Comparison of ENCODE assay signal across 16 mouse cellular contexts in genomic region chr3:117498138-117498897, GRCm38 (mm10).
DNase-seq lines count a peak whose midpoint lies in the region; ATAC-seq and TF ChIP-seq lines count a peak whose summit lies in the region.
"Had no signal": no experiment of that assay in that cellular context is flagged by ENCODE, and none has a peak within 500 bp of the region (broad histone marks: within the 10 kb centered on the region; RNA-seq: fewer than 3 reads in every experiment).

No protein-coding gene starts in this region.

- H3K27ac ChIP-seq in gastrocnemius, adult 2 months = no peak overlapping the region
- no peak overlapping the region for H3K27ac ChIP-seq in lung, embryonic 14.5 days (ENCODE audit: low read depth)
- H3K27ac ChIP-seq in ES-Bruce4 (ENCODE audit: insufficient read depth, low read length) = no peak overlapping the region
- no peak overlapping the region for H3K27ac ChIP-seq in embryonic facial prominence, embryonic 14.5 days (replicated peaks; ENCODE audit: low read depth, low read length)
- no peak overlapping the region for H3K27ac ChIP-seq in forebrain, embryonic 10.5 days
- H3K27ac ChIP-seq: embryonic facial prominence, embryonic 13.5 days; forebrain, embryonic 12.5 days; heart, embryonic 10.5 days; intestine, embryonic 15.5 days; limb, embryonic 13.5 days; midbrain, embryonic 15.5 days had no signal

- H3K27me3 ChIP-seq in lung, embryonic 14.5 days (ENCODE audit: insufficient read depth, low read length) = no peaks in the 10 kb centered on the region
- no peaks in the 10 kb centered on the region for H3K27me3 ChIP-seq in ES-Bruce4 (ENCODE audit: control insufficient read depth, insufficient read depth, low read length, poor library complexity, severe bottlenecking)
- H3K27me3 ChIP-seq in embryonic facial prominence, embryonic 14.5 days (replicated peaks; ENCODE audit: control insufficient read depth, insufficient read depth, low read length) = no peaks in the 10 kb centered on the region
- H3K27me3 ChIP-seq in forebrain, embryonic 10.5 days (ENCODE audit: poor library complexity, severe bottlenecking) = no peaks in the 10 kb centered on the region
- H3K27me3 ChIP-seq: embryonic facial prominence, embryonic 13.5 days; forebrain, embryonic 12.5 days; intestine, embryonic 15.5 days; limb, embryonic 13.5 days; midbrain, embryonic 15.5 days had no signal

- DNase-seq in gastrocnemius, adult 2 months = no peak
- no peak for DNase-seq in gastrocnemius, postnatal 25 days
- peak; percentile 13 for DNase-seq in lung, embryonic 14.5 days
- DNase-seq in lung, postnatal 4 days = no peak
- DNase-seq in embryonic facial prominence, embryonic 14.5 days (ENCODE audit: low spot score) = peak; percentile 19
- DNase-seq in forebrain, embryonic 10.5 days (ENCODE audit: extremely low spot score, low spot score) = no peak
- DNase-seq in ovary, postnatal 36 days (ENCODE audit: low spot score) = no peak
- DNase-seq: cerebellum, adult 9-10 months; kidney, postnatal 10 days had no signal

- TF ChIP-seq CTCF in gastrocnemius, adult 2 months (IDR thresholded peaks at IDR 0.05) = peak; percentile 12; the same call in 1 of the 2 replicates
- TF ChIP-seq CTCF in lung, embryonic 14.5 days (IDR thresholded peaks at IDR 0.05; ENCODE audit: low read depth) = no peak
- TF ChIP-seq CTCF in ES-Bruce4 (IDR thresholded peaks at IDR 0.05; ENCODE audit: low read depth, low read length) = peak; percentile 36

- H3K4me3 ChIP-seq in gastrocnemius, adult 2 months = no peak overlapping the region
- no peak overlapping the region for H3K4me3 ChIP-seq in lung, embryonic 14.5 days (ENCODE audit: low read depth, low read length)
- H3K4me3 ChIP-seq in ES-Bruce4 (ENCODE audit: low read depth, low read length) = no peak overlapping the region
- H3K4me3 ChIP-seq in embryonic facial prominence, embryonic 14.5 days (ENCODE audit: low read depth, low read length) = no peak overlapping the region
- no peak overlapping the region for H3K4me3 ChIP-seq in forebrain, embryonic 10.5 days
- H3K4me3 ChIP-seq: embryonic facial prominence, embryonic 13.5 days; forebrain, embryonic 12.5 days; heart, embryonic 10.5 days; intestine, embryonic 15.5 days; limb, embryonic 13.5 days; midbrain, embryonic 15.5 days had no signal

- intact Hi-C loops in gastrocnemius, adult 2 months (cut with DNase I) = no loop called here

- H3K36me3 ChIP-seq in lung, embryonic 14.5 days (ENCODE audit: insufficient read depth) = no peaks in the 10 kb centered on the region
- H3K36me3 ChIP-seq in ES-Bruce4 (ENCODE audit: control insufficient read depth, insufficient read depth, low read length, poor library complexity, severe bottlenecking) = no peaks in the 10 kb centered on the region
- no peaks in the 10 kb centered on the region for H3K36me3 ChIP-seq in embryonic facial prominence, embryonic 14.5 days (ENCODE audit: control insufficient read depth, insufficient read depth, low read length)
- no peaks in the 10 kb centered on the region for H3K36me3 ChIP-seq in forebrain, embryonic 10.5 days (replicated peaks)
- H3K36me3 ChIP-seq: embryonic facial prominence, embryonic 13.5 days; forebrain, embryonic 12.5 days; heart, embryonic 10.5 days; intestine, embryonic 15.5 days; limb, embryonic 13.5 days; midbrain, embryonic 15.5 days had no signal

- H3K4me1 ChIP-seq in lung, embryonic 14.5 days (ENCODE audit: insufficient read depth) = no peaks in the 10 kb centered on the region
- no peaks in the 10 kb centered on the region for H3K4me1 ChIP-seq in ES-Bruce4 (ENCODE audit: control insufficient read depth, insufficient read depth, low read length)
- no peaks in the 10 kb centered on the region for H3K4me1 ChIP-seq in embryonic facial prominence, embryonic 14.5 days (ENCODE audit: control insufficient read depth, insufficient read depth, low read length)
- no peaks in the 10 kb centered on the region; the same call in 1 of the 2 replicates for H3K4me1 ChIP-seq in forebrain, embryonic 10.5 days
- H3K4me1 ChIP-seq: embryonic facial prominence, embryonic 13.5 days; forebrain, embryonic 12.5 days; heart, embryonic 10.5 days; intestine, embryonic 15.5 days; limb, embryonic 13.5 days; midbrain, embryonic 15.5 days had no signal

- H3K9ac ChIP-seq in lung, embryonic 14.5 days = no peak overlapping the region
- no peak overlapping the region for H3K9ac ChIP-seq in ES-Bruce4 (ENCODE audit: low read depth, poor library complexity, severe bottlenecking)
- H3K9ac ChIP-seq in embryonic facial prominence, embryonic 14.5 days (ENCODE audit: low read depth, low read length) = no peak overlapping the region
- H3K9ac ChIP-seq: embryonic facial prominence, embryonic 13.5 days; forebrain, embryonic 12.5 days; intestine, embryonic 15.5 days; limb, embryonic 13.5 days; midbrain, embryonic 15.5 days had no signal

- no peak for TF ChIP-seq EP300 in ES-Bruce4 (IDR thresholded peaks at IDR 0.05; ENCODE audit: insufficient read depth, low read depth, low read length)

- ATAC-seq in lung, embryonic 14.5 days (ENCODE audit: insufficient read depth) = no peak
- no peak for ATAC-seq in embryonic facial prominence, embryonic 14.5 days (ENCODE audit: low read depth)
- ATAC-seq: intestine, embryonic 15.5 days; midbrain, embryonic 15.5 days had no signal

- no peak overlapping the region for H3K4me2 ChIP-seq in lung, embryonic 14.5 days
- H3K4me2 ChIP-seq in embryonic facial prominence, embryonic 14.5 days (ENCODE audit: low read depth, low read length) = no peak overlapping the region
- H3K4me2 ChIP-seq: embryonic facial prominence, embryonic 13.5 days; forebrain, embryonic 12.5 days; intestine, embryonic 15.5 days; limb, embryonic 13.5 days; midbrain, embryonic 15.5 days had no signal

- no peak for TF ChIP-seq POLR2A in ES-Bruce4 (IDR thresholded peaks at IDR 0.05; ENCODE audit: insufficient read depth, low read length)

- H3K9me3 ChIP-seq in lung, embryonic 14.5 days (ENCODE audit: low read depth, low read length) = no peaks in the 10 kb centered on the region
- no peaks in the 10 kb centered on the region for H3K9me3 ChIP-seq in ES-Bruce4 (replicated peaks; ENCODE audit: control insufficient read depth, insufficient read depth, low read length, poor library complexity, severe bottlenecking)
- no peaks in the 10 kb centered on the region for H3K9me3 ChIP-seq in embryonic facial prominence, embryonic 14.5 days (ENCODE audit: control insufficient read depth, low read length)
- H3K9me3 ChIP-seq in forebrain, embryonic 10.5 days = no peaks in the 10 kb centered on the region
- H3K9me3 ChIP-seq: embryonic facial prominence, embryonic 13.5 days; forebrain, embryonic 12.5 days; heart, embryonic 10.5 days; intestine, embryonic 15.5 days; limb, embryonic 13.5 days; midbrain, embryonic 15.5 days had no signal

- 83% methylated on average over 5 of the region's 5 CpGs for WGBS in lung, embryonic 14.5 days
- 78% methylated on average over 5 of the region's 5 CpGs for WGBS in embryonic facial prominence, embryonic 14.5 days
- 87% methylated on average over 5 of the region's 5 CpGs for WGBS in forebrain, embryonic 10.5 days

Comparison
In these comparisons a context has a peak if more than half of its experiments do, and no peak if none do; other contexts are left out.
1. DNase-seq: peak in lung, embryonic 14.5 days (single experiment) and embryonic facial prominence, embryonic 14.5 days (single experiment); none in gastrocnemius, adult 2 months (single experiment), gastrocnemius, postnatal 25 days (single experiment), lung, postnatal 4 days (0 of 2), forebrain, embryonic 10.5 days (single experiment) and ovary, postnatal 36 days (single experiment).